ENCODE assay signal across 18 mouse cellular contexts in genomic region chr4:34274316-34274715, GRCm38 (mm10).
"Had no signal": no experiment of that assay in that cellular context is flagged by ENCODE, and none has a peak within 500 bp of the region (broad histone marks: within the 10 kb centered on the region; RNA-seq: fewer than 3 reads in every experiment).

No protein-coding gene starts in this region.

- H3K27ac ChIP-seq: kidney, postnatal 0 days; limb, embryonic 13.5 days; liver, embryonic 14.5 days; midbrain, embryonic 15.5 days; neural tube, embryonic 12.5 days; stomach, postnatal 0 days had no signal

- H3K4me3 ChIP-seq: limb, embryonic 13.5 days; midbrain, embryonic 15.5 days; neural tube, embryonic 12.5 days had no signal

- DNase-seq: kidney, adult 11 months; kidney, adult 9 months; kidney, postnatal 36 days; layer of hippocampus, adult 9-11 months; layer of hippocampus, postnatal 36 days; lung, adult 18-20 months; lung, postnatal 10 days; lung, postnatal 4 days; retina, postnatal 1 day; right cerebral cortex, postnatal 14 days; thymus, adult 18-20 months; thymus, postnatal 36 days had no signal
